Mouse (Mus musculus): Measurements from ENCODE around the gene Ube2e3.
A peak's percentile ranks its signal among the peaks of the same experiment; 100 is the strongest.

The Ube2e3 gene

DNA sequence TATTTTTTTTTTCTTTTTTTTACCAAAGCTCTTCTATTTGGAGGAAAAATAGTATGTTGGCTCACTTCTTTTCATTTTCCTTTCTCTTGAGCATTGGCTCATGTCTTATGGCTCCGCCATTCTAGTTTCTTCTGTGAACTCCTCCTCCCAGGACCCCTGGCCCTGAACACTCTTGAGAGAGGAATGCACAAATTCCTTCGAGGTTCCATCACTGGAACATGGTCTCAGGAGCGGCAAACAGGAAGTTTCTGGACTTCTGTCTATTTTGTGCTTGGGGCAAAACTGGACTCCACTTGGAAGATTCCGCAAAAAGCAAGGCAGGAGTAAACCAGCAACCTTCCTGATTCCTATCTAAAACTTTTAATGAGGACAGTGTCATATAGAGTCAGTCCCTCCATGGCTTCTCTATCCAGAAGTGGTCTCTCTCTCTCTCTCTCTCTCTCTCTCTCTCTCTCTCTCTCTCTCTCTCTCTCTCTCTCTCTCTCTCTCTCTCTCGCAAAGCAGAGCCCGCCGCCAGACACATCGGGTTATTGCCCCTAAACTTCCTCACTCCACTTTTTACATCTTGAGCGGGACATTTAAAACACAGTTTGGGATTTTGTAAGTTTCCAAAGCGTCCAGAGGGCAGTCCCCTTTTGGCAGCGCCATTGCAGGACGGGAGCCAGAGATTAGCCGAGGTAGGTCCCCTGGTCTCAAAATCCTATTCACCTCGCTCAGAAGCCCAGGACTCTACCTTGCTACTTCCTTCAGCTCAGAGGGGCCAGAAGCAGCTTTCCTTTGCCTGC is at the start of gene Ube2e3:
TSS of gene Ube2e3 (plus strand) at position 399 of the 785 bp plus-strand sequence.
- no peak for DNase-seq (ENCODE audit: low read depth, low spot score)

DNA sequence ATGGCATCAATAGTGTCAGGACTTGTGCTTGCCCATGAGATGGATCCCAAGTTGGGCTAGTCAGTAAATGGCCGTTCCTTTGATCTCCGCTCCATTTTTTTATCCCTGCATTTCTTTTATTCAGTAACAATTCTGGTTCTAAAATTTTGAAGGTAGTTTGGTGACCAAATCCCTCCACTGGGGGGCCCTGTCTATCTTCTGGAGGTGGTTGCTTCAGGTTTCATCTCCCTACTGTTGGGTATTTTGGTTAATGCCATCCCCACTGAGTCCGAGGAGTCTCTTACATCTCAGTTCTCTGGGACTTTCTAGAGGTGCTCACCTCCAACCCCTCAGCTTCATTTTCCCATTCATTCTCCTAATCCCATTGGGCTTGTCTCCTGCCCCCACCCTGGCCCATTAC is 38.0 kb upstream of the Ube2e3 start:
- no peak for DNase-seq (ENCODE audit: low read depth, low spot score)

- DNase-seq (ENCODE audit: low read depth, low spot score) = no peak
These were observed 26.3 kb upstream of the Ube2e3 start for GRCm38 (mm10) chr2:78841494-78842224.

GRCm38 (mm10) chr2:78844365-78844764 is 23.6 kb upstream of the Ube2e3 start:
- no peak for DNase-seq (ENCODE audit: low read depth, low spot score)

DNA sequence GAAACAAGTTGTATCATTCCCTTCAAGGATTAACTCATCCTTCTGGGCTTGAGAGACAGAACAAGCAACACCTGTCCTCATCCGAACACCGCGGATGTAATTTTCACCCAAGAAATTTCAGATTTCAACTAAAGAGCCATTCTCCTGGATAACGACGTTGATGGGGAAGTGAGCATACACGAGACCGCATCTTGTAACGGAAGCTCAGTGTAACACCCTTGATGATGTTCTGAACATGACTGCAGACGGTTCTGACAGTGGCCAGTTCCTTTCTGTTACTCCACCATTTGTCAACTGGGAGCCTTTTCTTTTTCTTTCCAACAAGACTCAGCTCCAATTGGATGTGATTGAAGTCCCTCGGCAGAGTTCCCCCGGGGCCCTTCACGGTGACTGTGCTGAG is 22.6 kb upstream of the Ube2e3 start:
- no peak for DNase-seq (ENCODE audit: low read depth, low spot score)

DNA sequence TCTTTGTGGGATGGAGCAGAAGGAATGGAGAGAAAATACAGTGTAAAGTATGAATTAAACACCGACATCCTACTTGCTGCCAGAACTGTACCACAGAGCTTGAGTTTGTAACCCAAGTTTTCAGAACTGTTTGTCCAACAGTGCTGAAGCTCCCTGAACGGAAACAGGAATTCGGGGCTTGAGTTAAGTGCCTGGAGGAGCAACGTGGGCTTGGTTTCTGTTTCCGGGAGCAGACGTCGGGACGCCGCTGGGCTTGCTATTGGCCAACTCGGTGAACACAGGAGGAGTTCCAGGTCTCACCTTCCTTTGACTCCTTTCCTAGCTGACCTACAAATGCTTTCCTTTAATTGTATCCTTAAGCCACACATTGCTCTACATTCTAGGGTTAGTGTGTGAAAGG is 22.2 kb upstream of the Ube2e3 start:
- DNase-seq (ENCODE audit: low read depth, low spot score) = no peak

- DNase-seq (ENCODE audit: low read depth, low spot score) = no peak
These were observed 13.6 kb upstream of the Ube2e3 start for GRCm38 (mm10) chr2:78854315-78854714.

GRCm38 (mm10) chr2:78858628-78859027 is 9.3 kb upstream of the Ube2e3 start:
- no peak for DNase-seq (ENCODE audit: low read depth, low spot score)

GRCm38 (mm10) chr2:78859266-78860087 is 8.4 kb upstream of the Ube2e3 start:
- DNase-seq (ENCODE audit: low read depth, low spot score) = no peak

DNA sequence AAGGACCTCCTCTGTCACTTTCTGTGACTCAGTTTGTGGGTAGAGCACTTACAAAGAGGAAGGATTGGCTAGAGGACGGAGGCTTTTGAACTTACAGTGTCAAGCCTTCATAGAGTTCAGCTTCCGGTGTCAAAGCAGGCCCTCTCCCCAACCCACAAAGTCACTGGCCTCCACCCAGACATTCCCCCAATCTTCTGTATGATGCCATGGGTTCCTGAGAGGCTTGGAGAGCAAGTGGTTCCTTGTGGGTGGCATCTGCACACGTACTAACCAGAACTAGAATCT is 7.9 kb upstream of the Ube2e3 start:
- no peak for DNase-seq (ENCODE audit: low read depth, low spot score)

GRCm38 (mm10) chr2:78864116-78864515 is 3.8 kb upstream of the Ube2e3 start:
- DNase-seq (ENCODE audit: low read depth, low spot score) = no peak

DNA sequence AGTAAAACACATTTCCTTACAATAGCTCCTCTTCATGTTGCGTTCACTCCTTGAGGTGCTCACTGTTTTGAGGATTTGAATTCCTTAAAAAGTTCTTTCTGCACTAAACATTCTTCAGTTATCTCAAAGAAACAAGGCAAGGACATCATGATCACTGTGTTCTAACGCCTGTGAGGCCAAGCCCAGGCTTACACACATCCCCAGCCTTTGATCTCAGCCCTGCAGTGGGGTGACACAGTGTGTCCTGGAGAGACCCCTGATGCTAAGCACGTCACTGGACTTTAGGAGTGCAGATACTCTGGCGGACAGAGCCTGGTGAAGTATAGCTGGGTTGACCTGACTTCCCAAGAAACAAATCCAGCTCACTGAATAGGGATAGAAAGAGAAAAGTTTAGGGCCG is 3.1 kb upstream of the Ube2e3 start:
- DNase-seq (ENCODE audit: low read depth, low spot score) = no peak

GRCm38 (mm10) chr2:78868511-78868854 is 559 bp downstream of the Ube2e3 start:
- DNase-seq (ENCODE audit: low read depth, low spot score) = no peak

GRCm38 (mm10) chr2:78868951-78869720 is 1.2 kb downstream of the Ube2e3 start:
- no peak for DNase-seq (ENCODE audit: low read depth, low spot score)

DNA sequence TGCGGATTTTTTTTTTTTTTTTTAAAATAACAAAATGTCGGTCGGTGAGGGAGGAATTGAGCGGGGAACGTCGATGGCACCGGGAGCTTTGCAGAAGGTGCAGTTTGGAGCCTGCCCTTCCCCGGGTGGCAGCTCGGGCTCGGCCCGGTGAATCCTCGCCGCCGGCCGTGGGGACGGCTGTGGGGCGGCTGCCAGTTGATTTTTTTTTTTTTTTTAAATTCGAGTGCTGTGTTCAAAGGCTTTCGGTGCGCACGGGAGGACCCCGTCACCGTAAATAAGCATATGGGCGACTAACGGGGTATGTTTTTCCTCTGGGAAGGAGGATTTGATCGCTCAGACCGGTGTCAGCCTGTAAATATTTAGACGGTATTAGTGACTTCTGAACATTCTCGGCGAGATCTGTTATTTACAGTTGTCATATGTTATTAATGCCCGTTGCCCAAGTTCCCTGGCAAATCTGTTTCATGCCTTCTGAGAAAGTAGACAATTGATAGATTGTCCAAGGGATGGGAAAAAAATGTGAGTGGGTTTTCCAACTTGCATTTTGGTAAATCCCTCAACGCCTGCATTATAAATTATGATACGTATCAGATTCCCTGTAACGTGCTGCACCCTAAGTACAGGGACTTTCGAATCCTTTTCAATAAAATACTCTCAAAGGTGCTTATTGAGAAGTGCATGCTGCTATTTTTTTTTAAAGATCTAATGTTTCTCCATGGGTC is 2.0 kb downstream of the Ube2e3 start:
- DNase-seq (ENCODE audit: low read depth, low spot score) = no peak

DNA sequence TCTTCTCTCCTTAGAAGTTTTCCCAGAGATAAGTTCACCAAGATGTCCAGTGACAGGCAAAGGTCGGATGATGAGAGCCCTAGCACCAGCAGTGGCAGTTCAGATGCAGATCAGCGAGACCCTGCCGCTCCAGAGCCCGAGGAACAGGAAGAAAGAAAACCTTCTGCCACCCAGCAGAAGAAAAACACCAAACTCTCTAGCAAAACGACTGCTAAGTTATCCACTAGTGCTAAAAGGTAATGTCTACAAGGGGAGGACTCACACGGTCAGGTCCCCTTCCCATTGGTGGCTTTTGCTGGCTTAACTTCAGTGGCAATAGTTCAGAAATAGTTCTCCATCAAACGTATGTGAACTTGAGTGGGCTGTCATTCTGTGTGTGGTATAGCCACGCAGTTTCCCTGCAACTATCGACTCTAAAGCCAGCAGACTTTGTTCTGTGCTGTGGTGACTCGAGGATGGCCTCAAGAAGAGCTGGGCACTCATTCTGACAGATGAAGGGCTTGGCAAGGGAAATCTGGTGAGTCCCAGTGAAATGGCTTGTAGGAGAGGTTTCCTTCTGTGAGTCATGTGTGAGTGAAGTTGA is 2.6 kb downstream of the Ube2e3 start:
- no peak for DNase-seq (ENCODE audit: low read depth, low spot score)

- DNase-seq (ENCODE audit: low read depth, low spot score) = peak; percentile 60
These were observed 4.3 kb downstream of the Ube2e3 start for GRCm38 (mm10) chr2:78871971-78872860.

GRCm38 (mm10) chr2:78873946-78874345 is 6.0 kb downstream of the Ube2e3 start:
- no peak for DNase-seq (ENCODE audit: low read depth, low spot score)

DNA sequence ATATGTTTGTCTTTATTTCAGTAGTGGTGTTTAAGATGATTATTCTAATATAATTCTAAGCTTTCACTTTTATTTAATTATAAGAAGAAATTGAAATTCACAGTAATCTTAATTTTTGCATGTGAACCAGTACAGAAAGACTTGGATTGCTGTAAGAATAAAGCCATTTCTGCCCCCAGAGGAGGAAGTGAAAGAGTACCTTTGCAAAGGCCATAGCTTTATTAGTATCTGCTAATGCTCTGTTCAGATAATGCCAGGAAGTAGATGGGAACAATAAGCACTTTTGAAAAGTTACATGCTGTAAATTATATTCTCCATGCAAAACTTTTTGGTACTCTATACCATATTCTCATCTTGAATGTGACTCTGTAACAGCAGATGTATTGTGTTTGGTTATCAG is 8.1 kb downstream of the Ube2e3 start:
- no peak for DNase-seq (ENCODE audit: low read depth, low spot score)

GRCm38 (mm10) chr2:78882068-78882467 is 14.1 kb downstream of the Ube2e3 start:
- DNase-seq (ENCODE audit: low read depth, low spot score) = no peak
